Mouse (Mus musculus): ENCODE measurements around the gene Popdc3. TPM values are rescaled to one million over a fixed set of nuclear protein-coding genes. Genes with fewer than 3 reads are reported as not detected.
A peak's percentile ranks its signal among the peaks of the same experiment; 100 is the strongest.
"Not testable (repeated sequence)": the region's sequence is repeated elsewhere in the genome, so short reads cannot be mapped to it uniquely, and the experiment has no call there.

Popdc3 gene
- polyA plus RNA-seq, 1 experiment from 2014 or later: 22.9 TPM

DNA sequence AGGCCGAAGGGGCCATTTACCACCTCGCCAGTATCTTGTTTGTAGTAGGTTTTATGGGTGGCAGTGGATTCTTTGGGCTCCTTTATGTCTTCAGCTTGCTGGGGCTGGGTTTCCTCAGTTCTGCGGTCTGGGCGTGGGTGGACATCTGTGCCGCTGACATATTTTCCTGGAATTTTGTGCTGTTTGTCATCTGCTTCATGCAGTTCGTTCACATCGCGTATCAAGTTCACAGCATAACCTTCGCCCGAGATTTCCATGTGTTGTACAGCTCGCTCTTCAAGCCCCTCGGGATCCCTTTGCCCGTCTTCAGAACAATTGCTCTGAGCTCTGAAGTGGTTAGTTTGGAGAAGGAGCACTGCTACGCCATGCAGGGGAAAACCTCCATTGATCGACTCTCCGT lies 137.0 kb downstream of the Popdc3 start:
- no peak overlapping the region for H3K4me2 ChIP-seq
- H3K27ac ChIP-seq (ENCODE audit: poor library complexity, severe bottlenecking): no peak overlapping the region
- H3K27me3 ChIP-seq (replicated peaks): no peaks in the 10 kb centered on the region
- H3K4me3 ChIP-seq: no peak overlapping the region
- peaks cover 4% of the 10 kb centered on the region for H3K9me3 ChIP-seq (replicated peaks)
- peaks cover 36% of the 10 kb centered on the region for H3K36me3 ChIP-seq
- H3K4me1 ChIP-seq (replicated peaks): 0 out of 2 replicates have a peak, but pooled peaks cover 4% of the 10 kb centered on the region
- no peak overlapping the region for H3K9ac ChIP-seq
- 92% methylated on average over 16 of the region's 16 CpGs for WGBS
- no peak for ATAC-seq (ENCODE audit: insufficient number of reproducible peaks, low FRiP score)

DNA sequence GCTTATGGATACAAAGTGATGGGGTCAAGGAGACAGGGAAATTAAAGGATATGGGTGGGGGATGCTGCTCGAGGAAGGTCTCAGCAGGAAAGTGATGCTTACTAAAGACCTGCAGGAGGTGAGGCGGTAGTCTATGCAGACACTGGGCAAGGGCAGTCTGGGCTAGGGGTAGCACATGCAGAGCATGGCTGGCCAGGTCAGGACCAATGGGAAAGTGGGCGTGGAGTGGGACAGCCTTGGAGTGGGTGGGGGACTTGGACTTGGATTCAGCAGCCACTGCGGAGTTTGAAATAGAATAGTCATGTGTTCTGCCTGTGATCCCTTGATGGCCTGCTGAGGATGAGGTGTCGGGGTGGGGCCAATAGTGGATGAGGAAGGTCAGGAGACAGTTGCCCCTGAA lies 141.0 kb downstream of the Popdc3 start:
- 84% methylated on average over 5 of the region's 5 CpGs for WGBS
- H3K36me3 ChIP-seq: peaks cover 36% of the 10 kb centered on the region
- peaks cover 4% of the 10 kb centered on the region for H3K9me3 ChIP-seq (replicated peaks)
- H3K9ac ChIP-seq: no peak overlapping the region
- H3K27ac ChIP-seq (ENCODE audit: poor library complexity, severe bottlenecking): no peak overlapping the region
- peaks cover 4% of the 10 kb centered on the region for H3K4me1 ChIP-seq (replicated peaks)
- H3K27me3 ChIP-seq (replicated peaks): no peaks in the 10 kb centered on the region
- no peak for ATAC-seq (ENCODE audit: insufficient number of reproducible peaks, low FRiP score)
- H3K4me3 ChIP-seq: no peak overlapping the region
- no peak overlapping the region for H3K4me2 ChIP-seq

DNA sequence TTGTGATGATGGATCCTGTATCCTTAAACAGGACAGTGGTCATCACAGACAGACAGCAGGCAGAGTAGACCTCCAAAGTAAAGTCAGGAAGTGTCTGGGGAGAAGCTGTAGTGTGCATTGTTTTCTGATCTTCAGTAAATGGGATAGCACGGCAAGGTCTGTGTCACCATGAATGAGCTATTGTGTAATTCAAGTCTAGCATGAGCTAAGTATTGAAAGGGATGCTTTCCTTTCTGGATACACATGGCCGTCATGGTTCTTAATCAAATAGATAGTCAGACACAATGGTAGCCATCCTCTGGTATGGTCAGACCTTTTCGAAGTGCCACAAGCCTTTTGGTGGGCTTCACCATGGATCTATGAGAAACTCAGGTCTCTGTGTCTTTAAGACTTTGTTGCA lies 142.4 kb downstream of the Popdc3 start:
- WGBS: 73% methylated on average over 3 of the region's 3 CpGs
- Histone ChIP-seq H3K27me3 (replicated peaks) (no peaks in the 10 kb centered on the region), H3K27ac (ENCODE audit: poor library complexity, severe bottlenecking) (no peak overlapping the region), H3K36me3 (peaks cover 29% of the 10 kb centered on the region), H3K4me1 (replicated peaks) (peaks cover 7% of the 10 kb centered on the region), H3K4me3 (no peak overlapping the region), H3K9ac (no peak overlapping the region), H3K4me2 (no peak overlapping the region), H3K9me3 (replicated peaks) (peaks cover 4% of the 10 kb centered on the region)
- ATAC-seq (ENCODE audit: insufficient number of reproducible peaks, low FRiP score): no peak

DNA sequence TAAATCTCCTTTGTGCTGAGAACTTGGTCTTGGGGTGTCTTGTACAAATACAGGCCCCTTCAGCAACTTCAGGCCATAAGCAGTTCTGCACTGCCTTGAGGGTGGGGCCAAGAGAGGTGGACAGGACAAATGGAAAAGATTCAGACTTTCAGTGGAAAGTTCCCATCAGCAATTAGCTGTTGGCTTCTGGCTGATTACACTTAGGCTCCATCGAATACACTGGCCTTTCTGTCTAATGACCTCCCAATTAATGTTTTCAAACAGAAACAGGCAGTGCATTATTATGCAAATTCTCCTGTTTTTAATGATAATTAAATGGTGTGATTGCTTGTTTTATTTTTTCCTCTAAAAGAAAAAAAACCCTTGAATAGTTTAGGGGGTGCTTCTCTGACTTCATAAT lies 146.3 kb downstream of the Popdc3 start:
- ATAC-seq (ENCODE audit: insufficient number of reproducible peaks, low FRiP score): no peak
- Histone ChIP-seq H3K9me3 (replicated peaks) (no peaks in the 10 kb centered on the region), H3K9ac (no peak overlapping the region), H3K4me3 (no peak overlapping the region), H3K4me2 (no peak overlapping the region), H3K4me1 (replicated peaks) (peaks cover 7% of the 10 kb centered on the region), H3K27me3 (replicated peaks) (no peaks in the 10 kb centered on the region), H3K27ac (ENCODE audit: poor library complexity, severe bottlenecking) (no peak overlapping the region), H3K36me3 (no peaks in the 10 kb centered on the region)
- WGBS: 47% methylated on average over 1 of the region's 1 CpGs

DNA sequence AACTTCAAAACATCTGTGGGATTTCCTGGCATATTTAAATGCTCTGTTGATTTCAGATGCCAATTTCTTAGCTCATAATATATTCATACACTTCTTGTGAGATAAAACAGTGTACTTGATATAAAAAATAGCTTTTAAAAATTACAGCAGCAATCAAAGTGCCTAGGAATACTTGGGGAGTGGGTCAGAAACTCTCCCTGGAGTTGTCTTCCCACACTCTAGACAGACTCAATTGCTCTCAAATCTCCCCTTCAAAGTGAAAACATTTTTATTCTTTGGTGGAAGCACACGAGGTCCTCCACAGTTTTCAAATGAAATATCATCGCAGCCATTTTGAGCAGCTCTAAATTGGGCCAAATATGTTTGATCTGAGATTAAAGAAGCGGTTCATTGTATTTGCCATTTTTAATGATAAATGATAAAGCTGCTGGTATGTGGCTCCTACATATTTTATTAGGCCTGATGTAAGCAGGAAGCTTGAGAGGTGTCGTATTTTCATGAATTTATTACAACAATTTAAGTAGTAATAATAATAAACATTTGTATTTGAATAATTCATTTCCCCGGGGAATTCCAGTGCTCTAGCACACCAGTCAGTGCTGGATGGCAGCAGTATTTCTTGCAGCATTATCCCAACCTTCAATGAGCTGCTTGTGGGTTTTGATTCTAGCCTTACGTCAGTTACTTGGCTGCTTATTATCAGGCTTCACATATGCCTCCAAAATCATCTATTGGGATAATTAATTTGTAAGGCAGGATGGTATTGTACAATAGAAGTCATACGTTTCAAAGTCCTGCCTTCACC lies 150.5 kb downstream of the Popdc3 start:
- ATAC-seq (ENCODE audit: insufficient number of reproducible peaks, low FRiP score): no peak
- WGBS: 82% methylated on average over 7 of the region's 7 CpGs

DNA sequence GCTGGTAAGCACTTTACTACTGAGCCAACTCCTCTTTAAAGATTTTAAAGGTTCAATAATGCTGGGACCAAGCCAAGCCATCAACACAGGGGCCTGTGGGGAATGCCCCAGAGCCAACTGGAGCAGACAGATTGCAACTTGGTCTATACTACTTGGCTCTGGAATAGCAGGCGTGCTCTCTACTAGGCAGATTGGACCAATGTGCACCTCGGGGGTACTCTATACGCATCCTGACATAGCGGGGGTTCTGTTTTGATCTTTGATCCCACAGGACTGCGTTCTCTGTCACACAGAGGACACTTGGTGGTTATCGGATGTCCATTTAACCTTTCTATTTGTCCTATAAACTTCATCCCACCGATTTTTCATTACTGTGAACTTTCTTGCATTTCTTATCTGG lies 157.0 kb downstream of the Popdc3 start:
- WGBS: 35% methylated on average over 7 of the region's 7 CpGs
- peak overlapping the region; percentile 94; the same call in 1 of the 2 replicates for H3K9ac ChIP-seq
- no peak for ATAC-seq (ENCODE audit: insufficient number of reproducible peaks, low FRiP score)

More for the DNA sequence above, 150.5 kb downstream of the Popdc3 start:
- H3K4me2 ChIP-seq: no peak overlapping the region
- peaks cover 7% of the 10 kb centered on the region for H3K4me1 ChIP-seq (replicated peaks)
- no peak overlapping the region for H3K27ac ChIP-seq (ENCODE audit: poor library complexity, severe bottlenecking)
- H3K27me3 ChIP-seq (replicated peaks): no peaks in the 10 kb centered on the region
- H3K36me3 ChIP-seq: no peaks in the 10 kb centered on the region
- no peaks in the 10 kb centered on the region for H3K9me3 ChIP-seq (replicated peaks)
- no peak overlapping the region for H3K4me3 ChIP-seq
- no peak overlapping the region for H3K9ac ChIP-seq

DNA sequence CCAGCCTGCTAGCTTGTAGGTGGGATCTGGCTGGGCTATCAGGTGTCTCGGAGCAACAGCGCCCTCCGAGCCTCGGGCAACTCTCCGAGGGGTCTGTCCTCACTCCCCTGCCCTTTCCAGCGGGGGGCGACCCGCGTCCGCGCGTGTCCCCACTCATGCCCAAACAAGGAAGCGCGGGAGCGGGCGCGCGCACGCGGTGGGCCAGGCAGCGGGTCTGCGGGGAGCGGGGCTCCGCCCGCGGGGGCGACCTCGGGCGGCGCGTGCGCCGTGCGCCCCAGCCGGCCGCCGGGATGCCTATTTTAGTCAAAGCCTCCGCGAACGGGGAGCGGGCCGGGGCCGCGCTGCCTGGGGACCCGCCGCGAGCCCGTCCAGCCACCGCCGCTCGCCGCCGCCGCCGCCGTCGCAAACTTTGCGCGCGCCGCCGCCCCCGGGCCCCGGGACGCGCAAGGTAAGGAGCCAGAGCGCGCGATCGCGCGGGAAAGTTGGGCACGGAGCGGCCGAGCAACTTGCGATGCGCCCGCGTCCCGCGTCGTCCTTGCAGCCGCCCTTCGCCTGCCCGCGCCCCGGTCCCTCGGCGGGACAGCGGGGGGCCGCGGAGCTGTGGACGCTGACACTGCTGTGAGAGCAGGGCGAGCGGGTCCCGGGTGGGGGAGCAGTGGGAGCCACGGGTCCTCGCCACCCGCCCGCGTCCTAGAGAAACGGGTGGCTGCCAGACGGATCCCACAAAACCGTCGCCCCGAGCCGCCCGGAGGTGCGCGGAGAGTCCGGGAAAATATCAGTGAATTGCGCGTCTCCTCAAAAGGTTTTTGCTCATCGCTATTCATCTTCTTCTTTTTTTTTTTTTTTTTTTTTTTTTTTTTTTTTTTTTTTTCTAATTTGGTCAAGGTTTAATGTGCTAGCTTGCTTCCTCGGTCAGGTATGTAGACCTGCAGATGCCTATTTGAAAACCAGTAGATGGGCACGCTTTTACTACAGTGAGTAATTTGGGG lies 157.8 kb downstream of the Popdc3 start, which contains the start of gene Bves:
Gene Bves (plus strand): TSS at position 339 of the 989 bp plus-strand sequence.
- Histone ChIP-seq H3K4me3 (peak within 1 kb of the TSS; percentile 87), H3K27ac (ENCODE audit: poor library complexity, severe bottlenecking) (peak within 1 kb of the TSS; percentile 93), H3K4me2 (peak within 1 kb of the TSS; percentile 69), H3K4me1 (replicated peaks) (peaks cover 20% of the 10 kb centered on the region), H3K9ac (peak within 1 kb of the TSS; percentile 94), H3K9me3 (replicated peaks) (no peaks in the 10 kb centered on the region), H3K27me3 (replicated peaks) (no peaks in the 10 kb centered on the region), H3K36me3 (peaks cover 14% of the 10 kb centered on the region)
- under 1% methylated on average over 116 of the region's 116 CpGs for WGBS
- ATAC-seq (ENCODE audit: insufficient number of reproducible peaks, low FRiP score): peak; percentile 88

More for the DNA sequence above, 157.0 kb downstream of the Popdc3 start:
- H3K4me2 ChIP-seq: peak overlapping the region; percentile 69
- no peaks in the 10 kb centered on the region for H3K27me3 ChIP-seq (replicated peaks)
- peak overlapping the region; percentile 87 for H3K4me3 ChIP-seq
- H3K36me3 ChIP-seq: peaks cover 7% of the 10 kb centered on the region; the same call in 1 of the 2 replicates
- peaks cover 15% of the 10 kb centered on the region for H3K4me1 ChIP-seq (replicated peaks)
- no peaks in the 10 kb centered on the region for H3K9me3 ChIP-seq (replicated peaks)
- H3K27ac ChIP-seq (ENCODE audit: poor library complexity, severe bottlenecking): peak overlapping the region; percentile 52; the same call in 1 of the 2 replicates

DNA sequence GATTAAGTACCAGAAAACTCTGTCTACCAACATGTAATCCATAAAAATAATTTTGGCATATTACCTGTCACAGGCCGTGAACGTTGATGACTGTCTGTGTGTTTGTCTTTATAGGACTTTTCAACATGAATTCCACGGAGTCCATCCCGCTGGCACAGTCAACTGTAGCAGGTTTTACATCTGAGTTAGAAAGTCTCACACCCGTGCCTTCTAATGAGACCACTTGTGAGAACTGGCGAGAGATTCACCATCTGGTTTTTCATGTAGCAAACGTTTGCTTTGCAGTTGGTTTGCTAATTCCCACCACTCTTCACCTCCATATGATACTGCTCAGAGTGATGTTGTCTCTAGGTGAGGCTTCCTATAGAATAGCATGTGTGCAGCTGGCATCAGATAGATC lies 161.2 kb downstream of the Popdc3 start:
- WGBS: 65% methylated on average over 7 of the region's 7 CpGs
- peaks cover 20% of the 10 kb centered on the region for H3K4me1 ChIP-seq (replicated peaks)
- H3K36me3 ChIP-seq: peaks cover 44% of the 10 kb centered on the region
- H3K27ac ChIP-seq (ENCODE audit: poor library complexity, severe bottlenecking): peak overlapping the region; percentile 5; the same call in 1 of the 2 replicates
- H3K4me2 ChIP-seq: peak overlapping the region; percentile 40; the same call in 1 of the 2 replicates
- no peak overlapping the region for H3K9ac ChIP-seq
- no peak for ATAC-seq (ENCODE audit: insufficient number of reproducible peaks, low FRiP score)
- H3K27me3 ChIP-seq (replicated peaks): no peaks in the 10 kb centered on the region
- no peak overlapping the region for H3K4me3 ChIP-seq
- peaks cover 3% of the 10 kb centered on the region; the same call in 1 of the 2 replicates for H3K9me3 ChIP-seq (replicated peaks)

DNA sequence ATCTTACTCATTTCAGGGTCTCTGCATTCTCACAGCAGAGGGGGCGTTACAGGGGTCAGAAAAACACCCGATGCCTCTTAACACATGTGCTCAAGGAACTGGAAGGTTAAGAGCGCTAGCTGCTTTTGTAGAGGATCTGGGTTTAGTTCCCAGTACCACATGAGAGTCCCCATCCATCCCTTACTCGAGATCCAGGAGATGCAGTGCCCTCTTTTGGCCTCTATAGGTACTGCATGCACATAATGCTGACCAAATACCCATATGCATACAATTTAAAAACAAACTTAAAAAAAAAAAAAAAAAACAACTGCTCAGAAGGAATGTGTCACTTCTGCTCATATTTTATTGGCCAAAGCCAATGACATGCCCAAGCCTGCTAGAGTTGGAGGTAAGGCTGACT lies 166.5 kb downstream of the Popdc3 start:
- ATAC-seq (ENCODE audit: insufficient number of reproducible peaks, low FRiP score): no peak
- no peak overlapping the region for H3K9ac ChIP-seq
- no peak overlapping the region for H3K4me2 ChIP-seq
- H3K9me3 ChIP-seq (replicated peaks): peaks cover 7% of the 10 kb centered on the region; the same call in 1 of the 2 replicates
- no peak overlapping the region for H3K27ac ChIP-seq (ENCODE audit: poor library complexity, severe bottlenecking)
- H3K27me3 ChIP-seq (replicated peaks): no peaks in the 10 kb centered on the region
- WGBS: 85% methylated on average over 4 of the region's 4 CpGs
- peaks cover 7% of the 10 kb centered on the region for H3K4me1 ChIP-seq (replicated peaks)
- no peak overlapping the region for H3K4me3 ChIP-seq
- peaks cover 79% of the 10 kb centered on the region for H3K36me3 ChIP-seq

DNA sequence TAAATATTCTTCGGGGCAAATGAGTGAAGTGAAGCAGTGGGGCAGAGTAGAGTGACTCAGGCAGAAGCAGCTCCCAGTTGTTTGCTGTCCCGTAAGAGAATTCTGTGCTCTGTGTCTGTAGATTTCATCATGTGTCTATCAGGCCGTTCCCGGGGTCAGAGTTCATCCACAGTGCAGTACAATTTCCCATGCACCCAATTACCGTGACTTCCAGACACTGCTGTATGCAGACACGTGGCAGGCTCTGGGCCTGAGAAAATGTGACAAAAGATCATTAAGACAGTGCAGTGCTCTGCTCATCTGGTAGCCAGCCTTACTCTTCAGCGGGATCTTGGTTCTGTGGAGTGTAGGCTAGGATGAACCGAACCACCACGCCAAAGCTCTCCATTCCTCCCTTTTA lies 167.3 kb downstream of the Popdc3 start:
- peaks cover 80% of the 10 kb centered on the region for H3K36me3 ChIP-seq

GRCm38 (mm10) chr10:45348143-45348542 lies 170.2 kb downstream of the Popdc3 start:
- not testable (repeated sequence) for H3K27me3 ChIP-seq (replicated peaks); ATAC-seq (ENCODE audit: insufficient number of reproducible peaks, low FRiP score); H3K4me2 ChIP-seq; H3K9ac ChIP-seq; H3K4me3 ChIP-seq; H3K4me1 ChIP-seq (replicated peaks); H3K27ac ChIP-seq (ENCODE audit: poor library complexity, severe bottlenecking); H3K9me3 ChIP-seq (replicated peaks)
- peaks cover 79% of the 10 kb centered on the region for H3K36me3 ChIP-seq
- WGBS: 82% methylated on average over 3 of the region's 3 CpGs

More for the DNA sequence above, 167.3 kb downstream of the Popdc3 start:
- Histone ChIP-seq H3K27ac (ENCODE audit: poor library complexity, severe bottlenecking) (no peak overlapping the region), H3K4me1 (replicated peaks) (0 out of 2 replicates have a peak, but pooled peaks cover 2% of the 10 kb centered on the region), H3K4me2 (no peak overlapping the region), H3K27me3 (replicated peaks) (no peaks in the 10 kb centered on the region), H3K9ac (no peak overlapping the region), H3K9me3 (replicated peaks) (peaks cover 7% of the 10 kb centered on the region; the same call in 1 of the 2 replicates), H3K4me3 (no peak overlapping the region)
- whole genome bisulfite sequencing: 84% methylated on average over 9 of the region's 9 CpGs
- ATAC-seq (ENCODE audit: insufficient number of reproducible peaks, low FRiP score): no peak
